Mouse (Mus musculus): ENCODE data around the gene Ccdc62. TPM values are rescaled to one million over a fixed set of nuclear protein-coding genes. Genes with fewer than 3 reads are reported as not detected.

The Ccdc62 gene
- 1 to 10 TPM; 1.3 to 2.1 TPM for total RNA-seq (2021)

GRCm38 (mm10) chr5:123930508-123930989 is at the start of gene Ccdc62:
TSS of gene Ccdc62 (plus strand) at chr5:123930679.
- intact Hi-C loops (cut with DNase I): no loop called here
- peak; percentile 86 for DNase-seq (ENCODE audit: low spot score)

- intact Hi-C loops (cut with DNase I): no loop called here
- DNase-seq (ENCODE audit: low spot score): no peak
These were observed 49.7 kb upstream of the Ccdc62 start for GRCm38 (mm10) chr5:123880778-123881177.

GRCm38 (mm10) chr5:123883891-123884290 is 46.6 kb upstream of the Ccdc62 start:
- intact Hi-C loops (cut with DNase I): no loop called here
- DNase-seq (ENCODE audit: low spot score): no peak

GRCm38 (mm10) chr5:123884332-123884731 is 46.1 kb upstream of the Ccdc62 start:
- intact Hi-C loops (cut with DNase I): no loop called here
- DNase-seq (ENCODE audit: low spot score): no peak

GRCm38 (mm10) chr5:123886365-123886764 is 44.1 kb upstream of the Ccdc62 start:
- no peak for DNase-seq (ENCODE audit: low spot score)
- intact Hi-C loops (cut with DNase I): no loop called here

GRCm38 (mm10) chr5:123890312-123890711 is 40.2 kb upstream of the Ccdc62 start:
- intact Hi-C loops (cut with DNase I): no loop called here
- DNase-seq (ENCODE audit: low spot score): no peak

GRCm38 (mm10) chr5:123890987-123891386 is 39.5 kb upstream of the Ccdc62 start:
- intact Hi-C loops (cut with DNase I): no loop called here

GRCm38 (mm10) chr5:123891669-123892068 is 38.8 kb upstream of the Ccdc62 start:
- DNase-seq (ENCODE audit: low spot score): no peak
- intact Hi-C loops (cut with DNase I): no loop called here

More at GRCm38 (mm10) chr5:123890987-123891386, 39.5 kb upstream of the Ccdc62 start:
- no peak for DNase-seq (ENCODE audit: low spot score)

- DNase-seq (ENCODE audit: low spot score): no peak
These were observed 37.0 kb upstream of the Ccdc62 start for GRCm38 (mm10) chr5:123893520-123893919.

GRCm38 (mm10) chr5:123896395-123896794 is 34.1 kb upstream of the Ccdc62 start:
- intact Hi-C loops (cut with DNase I): no loop called here
- DNase-seq (ENCODE audit: low spot score): no peak

More at GRCm38 (mm10) chr5:123893520-123893919, 37.0 kb upstream of the Ccdc62 start:
- intact Hi-C loops (cut with DNase I): no loop called here

- intact Hi-C loops (cut with DNase I): no loop called here
- DNase-seq (ENCODE audit: low spot score): no peak
These were observed 33.1 kb upstream of the Ccdc62 start for GRCm38 (mm10) chr5:123897352-123897751.

- intact Hi-C loops (cut with DNase I): no loop called here
- DNase-seq (ENCODE audit: low spot score): no peak
These were observed 26.3 kb upstream of the Ccdc62 start for GRCm38 (mm10) chr5:123904059-123904672.

- intact Hi-C loops (cut with DNase I): loop anchor here (2.0 to 5.0 kb wide), 3 partner anchors 79 to 280 kb away; no protein-coding TSS in a partner anchor
- no peak for DNase-seq (ENCODE audit: low spot score)
These were observed 24.1 kb upstream of the Ccdc62 start for GRCm38 (mm10) chr5:123906146-123906975.

GRCm38 (mm10) chr5:123906976-123907630 is 23.4 kb upstream of the Ccdc62 start, which contains the start of gene Denr:
TSS of gene Denr (plus strand) at chr5:123907175.
- intact Hi-C loops (cut with DNase I): loop anchor here (2.0 to 5.0 kb wide), 3 partner anchors 80 to 280 kb away; no protein-coding TSS in a partner anchor
- peak; percentile 97 for DNase-seq (ENCODE audit: low spot score)

- no peak for DNase-seq (ENCODE audit: low spot score)
- intact Hi-C loops (cut with DNase I): loop anchor here (2.0 to 5.0 kb wide), 3 partner anchors 80 to 281 kb away; no protein-coding TSS in a partner anchor
These were observed 22.9 kb upstream of the Ccdc62 start for GRCm38 (mm10) chr5:123907631-123907977.

GRCm38 (mm10) chr5:123914852-123915251 is 15.6 kb upstream of the Ccdc62 start:
- intact Hi-C loops (cut with DNase I): no loop called here
- no peak for DNase-seq (ENCODE audit: low spot score)

- intact Hi-C loops (cut with DNase I): no loop called here
- no peak for DNase-seq (ENCODE audit: low spot score)
These were observed 8.4 kb upstream of the Ccdc62 start for GRCm38 (mm10) chr5:123922112-123922511.

- intact Hi-C loops (cut with DNase I): no loop called here
- DNase-seq (ENCODE audit: low spot score): no peak
These were observed 3.4 kb upstream of the Ccdc62 start, which contains the start of gene Gm43518 for GRCm38 (mm10) chr5:123927118-123927517. TSS of gene Gm43518 (plus strand) at chr5:123927418.

- intact Hi-C loops (cut with DNase I): no loop called here
- DNase-seq (ENCODE audit: low spot score): no peak
These were observed 652 bp downstream of the Ccdc62 start for GRCm38 (mm10) chr5:123931131-123931530.

- no peak for DNase-seq (ENCODE audit: low spot score)
- intact Hi-C loops (cut with DNase I): no loop called here
These were observed 2.4 kb downstream of the Ccdc62 start for GRCm38 (mm10) chr5:123932927-123933326.
